7 mouse cellular contexts compared by ENCODE assay signal in genomic region chr9:15241596-15241939, GRCm38 (mm10). TPM values are rescaled to one million over a fixed set of nuclear protein-coding genes. Genes with fewer than 3 reads are reported as not detected.
A peak's percentile ranks its signal among the peaks of the same experiment; 100 is the strongest.
DNase-seq lines count a peak whose midpoint lies in the region; ATAC-seq and TF ChIP-seq lines count a peak whose summit lies in the region.

No protein-coding gene starts in this region.

- no peak overlapping the region for H3K9ac ChIP-seq in midbrain, embryonic 11.5 days (ENCODE audit: low read length)
- H3K9ac ChIP-seq in midbrain, embryonic 16.5 days (ENCODE audit: low read depth, low read length) = no peak overlapping the region
- H3K9ac ChIP-seq in lung, postnatal 0 days (replicated peaks; ENCODE audit: low read depth) = no peak overlapping the region
- no peak overlapping the region for H3K9ac ChIP-seq in stomach, embryonic 14.5 days (replicated peaks; ENCODE audit: low read depth, low read length)

- H3K4me1 ChIP-seq in midbrain, embryonic 11.5 days (ENCODE audit: control insufficient read depth, insufficient read depth, low read length) = 0 out of 2 replicates have a peak, but pooled peaks cover 2% of the 10 kb centered on the region
- H3K4me1 ChIP-seq in midbrain, embryonic 16.5 days (ENCODE audit: control insufficient read depth, insufficient read depth, low read length) = peaks cover 6% of the 10 kb centered on the region
- peaks cover 19% of the 10 kb centered on the region; the same call in 1 of the 2 replicates for H3K4me1 ChIP-seq in kidney, adult 2 months (ENCODE audit: control insufficient read depth, insufficient read depth, low read length)
- peaks cover 7% of the 10 kb centered on the region; the same call in 1 of the 2 replicates for H3K4me1 ChIP-seq in lung, postnatal 0 days (ENCODE audit: insufficient read depth, low read depth, low read length)
- H3K4me1 ChIP-seq in stomach, embryonic 14.5 days (ENCODE audit: control insufficient read depth, insufficient read depth, low read length) = 0 out of 2 replicates have a peak, but pooled peaks cover 2% of the 10 kb centered on the region

- H3K9me3 ChIP-seq in midbrain, embryonic 11.5 days (ENCODE audit: control insufficient read depth, low read length) = no peaks in the 10 kb centered on the region
- H3K9me3 ChIP-seq in midbrain, embryonic 16.5 days (replicated peaks; ENCODE audit: control insufficient read depth, low read length, poor library complexity, severe bottlenecking) = no peaks in the 10 kb centered on the region
- no peaks in the 10 kb centered on the region for H3K9me3 ChIP-seq in lung, postnatal 0 days (ENCODE audit: low read length)
- no peaks in the 10 kb centered on the region for H3K9me3 ChIP-seq in stomach, embryonic 14.5 days (ENCODE audit: control insufficient read depth, low read depth, low read length)

- DNase-seq in midbrain, embryonic 11.5 days (ENCODE audit: low spot score, missing footprints) = peak; percentile 90
- peak; percentile 46 for DNase-seq in adrenal gland, adult 2 months
- DNase-seq in embryo, embryonic 9.5 days (ENCODE audit: extremely low spot score) = peak; percentile 71
- peak; percentile 90 for DNase-seq in kidney, adult 2 months
- peak; percentile 81 for DNase-seq in lung, postnatal 0 days (ENCODE audit: low spot score)

- 52% methylated on average over 9 of the region's 9 CpGs for WGBS in midbrain, embryonic 11.5 days
- WGBS in midbrain, embryonic 16.5 days = 54% methylated on average over 9 of the region's 9 CpGs
- 30% methylated on average over 9 of the region's 9 CpGs for WGBS in kidney, adult 2 months
- WGBS in lung, postnatal 0 days = 36% methylated on average over 9 of the region's 9 CpGs
- 45% methylated on average over 9 of the region's 9 CpGs for WGBS in stomach, embryonic 14.5 days

- H3K36me3 ChIP-seq in midbrain, embryonic 11.5 days (ENCODE audit: control insufficient read depth, insufficient read depth, low read length) = no peaks in the 10 kb centered on the region
- no peaks in the 10 kb centered on the region for H3K36me3 ChIP-seq in midbrain, embryonic 16.5 days (ENCODE audit: control insufficient read depth, insufficient read depth, low read length)
- no peaks in the 10 kb centered on the region for H3K36me3 ChIP-seq in kidney, adult 2 months (ENCODE audit: control insufficient read depth, insufficient read depth, low read length)
- no peaks in the 10 kb centered on the region for H3K36me3 ChIP-seq in lung, postnatal 0 days (ENCODE audit: insufficient read depth, low read length)
- H3K36me3 ChIP-seq in stomach, embryonic 14.5 days (ENCODE audit: control insufficient read depth, insufficient read depth, low read length) = no peaks in the 10 kb centered on the region

- no peaks in the 10 kb centered on the region for H3K27me3 ChIP-seq in midbrain, embryonic 11.5 days (ENCODE audit: control insufficient read depth, insufficient read depth, low read length)
- no peaks in the 10 kb centered on the region for H3K27me3 ChIP-seq in midbrain, embryonic 16.5 days (ENCODE audit: control insufficient read depth, insufficient read depth, low read depth, low read length)
- H3K27me3 ChIP-seq in kidney, adult 2 months (replicated peaks; ENCODE audit: control insufficient read depth, insufficient read depth, low read length) = no peaks in the 10 kb centered on the region
- H3K27me3 ChIP-seq in lung, postnatal 0 days (replicated peaks; ENCODE audit: insufficient read depth, low read length) = no peaks in the 10 kb centered on the region
- no peaks in the 10 kb centered on the region for H3K27me3 ChIP-seq in stomach, embryonic 14.5 days (ENCODE audit: control insufficient read depth, insufficient read depth, low read length)

- no peak for TF ChIP-seq EP300 in lung, postnatal 0 days (IDR thresholded peaks at IDR 0.05)

- no peak overlapping the region for H3K4me2 ChIP-seq in midbrain, embryonic 11.5 days
- H3K4me2 ChIP-seq in midbrain, embryonic 16.5 days (ENCODE audit: low read length) = no peak overlapping the region
- no peak overlapping the region for H3K4me2 ChIP-seq in lung, postnatal 0 days (replicated peaks; ENCODE audit: low read depth, low read length)
- no peak overlapping the region for H3K4me2 ChIP-seq in stomach, embryonic 14.5 days (replicated peaks; ENCODE audit: low read depth, low read length)

- H3K27ac ChIP-seq in midbrain, embryonic 11.5 days (ENCODE audit: low read depth, low read length) = no peak overlapping the region
- H3K27ac ChIP-seq in midbrain, embryonic 16.5 days (ENCODE audit: low read length) = no peak overlapping the region
- peak overlapping the region; percentile 49; the same call in 1 of the 2 replicates for H3K27ac ChIP-seq in kidney, adult 2 months (ENCODE audit: insufficient read depth, low read depth, low read length)
- H3K27ac ChIP-seq in lung, postnatal 0 days (ENCODE audit: low read length) = no peak overlapping the region
- no peak overlapping the region for H3K27ac ChIP-seq in stomach, embryonic 14.5 days (ENCODE audit: low read length)

- no peak overlapping the region for H3K4me3 ChIP-seq in midbrain, embryonic 11.5 days (ENCODE audit: low read depth, low read length)
- no peak overlapping the region for H3K4me3 ChIP-seq in midbrain, embryonic 16.5 days (ENCODE audit: low read depth, low read length)
- H3K4me3 ChIP-seq in kidney, adult 2 months (ENCODE audit: insufficient read depth, low read depth, low read length) = no peak overlapping the region
- no peak overlapping the region for H3K4me3 ChIP-seq in lung, postnatal 0 days (ENCODE audit: low read depth, low read length)
- no peak overlapping the region for H3K4me3 ChIP-seq in stomach, embryonic 14.5 days (ENCODE audit: low read depth, low read length)

- ATAC-seq in midbrain, embryonic 11.5 days (ENCODE audit: low FRiP score) = no peak
- ATAC-seq in midbrain, embryonic 16.5 days = no peak
- peak; percentile 71 for ATAC-seq in lung, postnatal 0 days
- peak; percentile 31; the same call in 1 of the 2 replicates for ATAC-seq in stomach, embryonic 14.5 days (ENCODE audit: insufficient number of reproducible peaks, insufficient read depth, low FRiP score, low read depth)

- peak; percentile 83 for TF ChIP-seq CTCF in kidney, adult 2 months (conservative IDR thresholded peaks at IDR 0.05; ENCODE audit: insufficient read depth, insufficient read length, low read depth, low read length)
- peak; percentile 80 for TF ChIP-seq CTCF in lung, postnatal 0 days (IDR thresholded peaks at IDR 0.05)

- no peak for TF ChIP-seq POLR2A in kidney, adult 2 months (IDR thresholded peaks at IDR 0.05; ENCODE audit: low read depth, low read length)

RNA-seq across cellular contexts. Expression of gene Vstm5, which starts 2.7 kb away (rescaled TPM):
- polyA plus RNA-seq in midbrain, embryonic 11.5 days (2014; fragmentation: Nextera tagmentation; extraction: Ambion mirVana) = 1.9 and 2.0 TPM in 2 replicates
- 22.0 and 29.5 TPM in 2 replicates for polyA plus RNA-seq in midbrain, embryonic 16.5 days (2015; fragmentation: Nextera tagmentation; extraction: Ambion mirVana)
- total RNA-seq in adrenal gland, adult 2 months (2021) = 1 to 10 TPM in 1 of 2 experiments, under 1 TPM in 1; 0.55 to 1.2 TPM
- 1.2 and 1.4 TPM in 2 replicates for polyA plus RNA-seq in adrenal gland, adult 2 months (2012; rRNA removed)
- 11.6 and 15.6 TPM in 2 replicates for polyA plus RNA-seq in kidney, adult 2 months (2012; rRNA removed)
- 2.6 and 3.0 TPM in 2 replicates for polyA plus RNA-seq in lung, postnatal 0 days (2015; fragmentation: Nextera tagmentation; extraction: Ambion mirVana)
- polyA plus RNA-seq in stomach, embryonic 14.5 days (2014; fragmentation: Nextera tagmentation; extraction: Ambion mirVana) = 8.2 and 9.4 TPM in 2 replicates

RNA-seq across cellular contexts. Expression of gene Med17, which starts 38.2 kb away (rescaled TPM):
- polyA plus RNA-seq in midbrain, embryonic 11.5 days (2014; fragmentation: Nextera tagmentation; extraction: Ambion mirVana) = 47.4 and 48.9 TPM in 2 replicates
- 29.1 and 29.7 TPM in 2 replicates for polyA plus RNA-seq in midbrain, embryonic 16.5 days (2015; fragmentation: Nextera tagmentation; extraction: Ambion mirVana)
- total RNA-seq in adrenal gland, adult 2 months (2021) = 10 to 100 TPM; 27.4 to 34.8 TPM
- polyA plus RNA-seq in adrenal gland, adult 2 months (2012; rRNA removed) = 31.9 and 32.2 TPM in 2 replicates
- polyA plus RNA-seq in kidney, adult 2 months (2012; rRNA removed) = 20.5 and 21.3 TPM in 2 replicates
- polyA plus RNA-seq in lung, postnatal 0 days (2015; fragmentation: Nextera tagmentation; extraction: Ambion mirVana) = 23.2 TPM in 2 replicates
- polyA plus RNA-seq in stomach, embryonic 14.5 days (2014; fragmentation: Nextera tagmentation; extraction: Ambion mirVana) = 39.8 and 43.1 TPM in 2 replicates

Comparison
In these comparisons a context has a peak if more than half of its experiments do, and no peak if none do; other contexts are left out.
1. ATAC-seq: peak in lung, postnatal 0 days (single experiment) and stomach, embryonic 14.5 days (single experiment); none in midbrain, embryonic 11.5 days (single experiment) and midbrain, embryonic 16.5 days (single experiment).
2. Peak in every context shown above with its lines, with median percentiles within 50 percentile points of each other: DNase-seq.